Mouse (Mus musculus) liver, adult 10 weeks (tissue): ENCODE data around the gene Gm26657. TPM values are rescaled to one million over a fixed set of nuclear protein-coding genes. Genes with fewer than 3 reads are reported as not detected.

ENCODE experiments used
- polyA plus RNA-seq: library from polyadenylated mRNA; stranded (reverse); fragments of 350-450 nt; fragmentation: Illumina TruSeq; extraction: RNeasy Lipid Tissue Mini Kit (QIAGEN cat#74804); gene quantifications from one replicate; pipeline ENCODE4 v1.2.3, GENCODE M21; 2014; ENCODE audit warnings: low read depth, low replicate concordance

Gene Gm26657
- not detected for polyA plus RNA-seq

GRCm38 (mm10) chr4:56740020-56740485 is at the start of gene Gm26657:
TSS of gene Gm26657 (plus strand) at chr4:56740070.

DNA sequence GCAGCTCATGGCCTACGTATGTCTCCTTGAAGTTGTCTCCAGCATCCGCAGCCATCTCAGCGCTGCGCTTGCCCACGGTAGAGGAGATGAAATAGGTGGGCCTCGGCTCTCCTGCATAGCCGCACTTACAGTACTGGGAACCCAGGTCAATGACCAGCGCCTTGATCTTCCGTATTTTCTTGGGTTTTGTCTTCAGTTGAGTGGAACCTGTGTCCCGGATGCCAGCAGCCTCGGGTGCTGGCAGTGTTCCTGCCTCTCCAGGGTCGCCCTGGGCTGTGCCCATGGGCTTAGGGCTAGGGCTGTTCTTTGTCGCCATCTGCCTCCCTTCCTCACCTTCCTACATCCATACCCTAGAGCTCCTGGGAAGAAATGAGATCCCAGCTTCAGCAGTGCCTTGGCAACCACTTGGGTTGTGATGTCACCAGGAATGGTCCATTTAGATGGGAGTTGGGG is 1.2 kb downstream of the Gm26657 start, which contains the start of gene Actl7b:
Gene Actl7b, minus strand, starts transcription at position 403 of the 453 bp plus-strand sequence.

DNA sequence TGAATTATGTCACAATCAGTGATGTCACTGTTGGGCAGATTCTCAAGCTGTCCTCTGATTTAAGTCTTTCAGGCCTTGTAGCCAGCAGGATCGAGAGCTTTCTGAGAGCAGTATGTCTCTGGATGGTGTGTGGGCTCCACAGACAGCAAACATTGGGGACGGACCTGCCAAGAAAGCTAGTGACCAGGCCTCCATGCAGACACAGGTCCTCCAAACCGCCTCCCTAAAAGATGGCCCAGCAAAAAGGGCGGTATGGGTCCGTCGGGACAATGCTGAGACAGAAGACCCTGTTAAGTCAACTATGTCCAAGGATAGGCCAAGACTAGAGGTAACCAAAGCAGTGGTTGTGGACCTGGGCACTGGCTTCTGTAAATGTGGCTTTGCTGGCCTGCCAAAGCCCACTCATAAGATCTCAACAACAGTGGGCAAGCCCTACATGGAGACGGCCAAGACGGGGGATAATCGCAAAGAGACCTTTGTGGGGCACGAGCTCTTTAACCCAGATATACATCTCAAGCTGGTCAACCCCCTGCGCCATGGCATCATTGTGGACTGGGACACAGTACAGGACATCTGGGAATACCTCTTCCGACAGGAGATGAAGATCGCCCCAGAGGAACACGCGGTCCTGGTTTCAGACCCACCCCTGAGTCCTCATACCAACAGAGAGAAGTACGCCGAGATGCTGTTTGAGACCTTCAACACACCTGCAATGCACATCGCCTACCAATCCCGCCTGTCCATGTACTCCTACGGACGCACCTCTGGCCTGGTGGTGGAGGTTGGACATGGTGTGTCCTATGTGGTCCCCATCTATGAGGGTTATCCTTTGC is 3.7 kb downstream of the Gm26657 start, which contains the start of gene Actl7a:
Gene Actl7a, plus strand, starts transcription at position 51 of the 833 bp plus-strand sequence.

Other genes with a start within 250 kb of the Gm26657 start
- not detected for gene Actl7b, start 1.4 kb downstream of the Gm26657 start, polyA plus RNA-seq
- gene Actl7a, start 3.3 kb downstream of the Gm26657 start, polyA plus RNA-seq: not detected
- 14.1 TPM for gene Elp1, start 62.3 kb downstream of the Gm26657 start, polyA plus RNA-seq
- 3.3 TPM for gene Fam206a, start 62.3 kb downstream of the Gm26657 start, polyA plus RNA-seq
- gene Ctnnal1, start 125.1 kb downstream of the Gm26657 start, polyA plus RNA-seq: 4.6 TPM
- 13.0 TPM for gene Tmem245, start 207.4 kb downstream of the Gm26657 start, polyA plus RNA-seq